Mouse (Mus musculus): ENCODE measurements around the gene Egln2.

DNA sequence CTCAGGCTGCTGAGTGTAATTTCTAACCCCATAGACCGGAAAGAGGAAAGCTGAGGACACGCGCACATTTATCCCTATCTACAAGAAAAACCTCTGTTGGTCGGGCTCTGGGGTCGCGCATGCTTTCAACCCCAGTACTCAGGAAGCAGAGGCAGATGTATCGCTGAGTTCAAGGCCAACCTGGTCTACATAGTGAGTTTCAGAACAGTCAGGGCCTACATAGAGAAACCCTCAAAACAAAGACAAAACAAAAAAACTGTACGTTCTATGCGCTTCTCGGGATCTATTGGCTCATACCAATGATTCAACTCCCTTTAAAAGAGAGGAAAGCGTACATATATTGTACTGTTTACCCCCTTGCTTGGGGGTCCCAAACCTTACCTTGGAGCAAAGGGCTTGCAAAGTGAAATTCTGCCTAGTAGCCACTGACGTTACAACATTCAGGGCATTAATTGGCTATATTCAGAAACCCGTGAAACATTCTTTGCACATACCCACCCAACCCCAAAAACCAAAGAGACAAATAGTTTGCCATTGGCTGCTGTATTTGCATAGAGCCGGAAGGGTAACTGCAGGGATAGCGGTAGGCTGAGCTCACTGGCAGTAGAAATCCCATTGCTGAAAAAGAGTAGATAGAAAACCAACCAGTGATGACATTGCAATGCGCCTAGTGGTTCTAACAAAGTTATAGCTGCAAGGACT lies 12.8 kb upstream of the Egln2 start:
- TF ChIP-seq CTCF (IDR thresholded peaks at IDR 0.05; ENCODE audit: low read depth) (no peak), EP300 (IDR thresholded peaks at IDR 0.05; ENCODE audit: low read depth) (no peak)
